Mouse (Mus musculus) layer of hippocampus, adult 2 months (tissue): ENCODE data around the gene Sit1. TPM values are rescaled to one million over a fixed set of nuclear protein-coding genes. Genes with fewer than 3 reads are reported as not detected.

ENCODE experiments used
- DNase-seq, 2 experiments: peaks; one replicate each; pipeline ENCODE4 v3.0.0; 2022; ENCODE audit warnings: low spot score in 2 of 2
- H3K27ac ChIP-seq: fragments of 200-600 bp; 2 replicates; pipeline ENCODE4 v1.8.1; 2022
- H3K4me3 ChIP-seq: fragments of 200-600 bp; 2 replicates; pipeline ENCODE4 v1.8.1; 2022; ENCODE audit warnings: mild to moderate bottlenecking
- CTCF ChIP-seq: fragments of 200-600 bp; conservative IDR thresholded peaks from 2 replicates; pipeline ENCODE4 v1.8.1; 2022; ENCODE audit warnings: antibody characterized with exemption, mild to moderate bottlenecking, moderate library complexity
- total RNA-seq, 2 experiments: library from RNA; stranded (reverse); gene quantifications; 2 replicates each; pipeline ENCODE4 v1.2.3; 2021

The Sit1 gene
- total RNA-seq, 2 experiments from 2014 or later, result not detected

DNA sequence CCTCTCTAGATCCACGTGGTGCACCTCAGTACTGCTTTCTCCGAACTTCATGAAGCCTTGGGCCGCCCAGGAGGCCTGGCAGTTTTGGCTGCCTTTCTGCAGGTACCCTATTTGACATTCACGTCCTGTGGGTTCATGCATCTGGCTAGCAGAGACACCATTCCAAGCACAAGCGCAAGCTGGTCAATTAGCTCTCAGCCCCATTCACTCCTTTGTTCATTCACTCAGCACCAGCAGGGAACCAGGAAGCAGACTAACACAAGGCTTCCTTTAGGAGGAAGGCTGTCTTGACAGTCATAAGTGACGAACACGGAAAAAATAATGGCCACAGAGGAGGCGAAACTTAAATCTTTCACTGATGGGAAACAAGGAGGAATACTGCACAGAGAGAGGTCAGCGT lies 25.6 kb upstream of the Sit1 start:
- no peak overlapping the region for H3K4me3 ChIP-seq
- TF ChIP-seq CTCF, result no peak
- no peak overlapping the region for H3K27ac ChIP-seq
- no peak for DNase-seq

DNA sequence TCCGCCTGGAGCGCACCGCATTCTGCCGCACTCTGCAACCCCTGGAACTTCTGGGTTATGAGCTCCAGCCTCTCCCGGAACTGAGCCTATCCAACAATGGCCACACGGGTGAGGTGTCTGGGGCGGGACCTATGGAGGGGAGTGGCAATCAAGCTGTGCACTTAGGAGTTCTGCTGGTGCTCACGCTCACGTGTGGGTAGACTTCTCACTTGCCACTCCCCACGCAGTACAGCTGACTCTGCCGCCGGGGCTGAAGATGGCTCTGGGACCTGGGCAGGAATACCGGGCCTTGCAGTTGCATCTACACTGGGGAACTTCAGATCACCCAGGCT lies 25.1 kb upstream of the Sit1 start:
- no peak for DNase-seq
- no peak for TF ChIP-seq CTCF
- Histone ChIP-seq H3K4me3 (peak overlapping the region; percentile 30), H3K27ac (no peak overlapping the region)

DNA sequence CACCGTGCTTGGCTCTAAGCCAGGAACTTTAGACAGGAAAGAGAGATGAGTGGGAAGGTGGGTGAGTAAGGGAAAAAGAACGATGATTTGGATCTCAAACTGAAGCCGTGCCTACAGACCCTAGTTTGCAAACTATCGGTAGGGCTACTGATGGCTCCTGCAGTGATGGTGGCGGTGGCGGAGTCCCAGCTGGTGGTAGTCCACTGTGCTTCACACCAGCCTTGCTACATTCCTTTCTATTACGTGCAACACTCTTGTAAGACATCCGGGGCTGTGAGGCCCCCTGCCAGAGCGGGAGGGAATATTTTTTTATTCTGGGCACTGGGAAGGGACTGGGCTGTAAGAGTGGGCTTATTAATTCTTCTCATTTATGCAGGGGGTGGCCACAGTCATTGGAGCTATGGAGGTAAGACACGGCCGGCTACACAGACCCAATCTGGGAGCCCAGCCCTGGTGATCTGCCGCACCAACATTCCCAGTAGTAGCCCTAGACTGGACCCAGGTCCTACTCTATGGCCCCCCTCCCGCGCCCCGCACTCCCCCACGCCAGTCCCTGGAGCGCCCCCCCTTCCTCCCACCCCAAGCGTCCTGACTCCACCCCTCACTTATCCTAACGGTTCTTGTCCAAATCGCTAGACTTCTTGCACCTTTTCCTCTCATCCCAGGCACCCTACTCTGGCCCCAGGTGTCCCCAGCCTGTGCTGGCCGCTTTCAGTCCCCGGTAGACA lies 24.6 kb upstream of the Sit1 start:
- DNase-seq, result no peak
- H3K27ac ChIP-seq, result no peak overlapping the region
- no peak for TF ChIP-seq CTCF
- H3K4me3 ChIP-seq, result peak overlapping the region; percentile 30

DNA sequence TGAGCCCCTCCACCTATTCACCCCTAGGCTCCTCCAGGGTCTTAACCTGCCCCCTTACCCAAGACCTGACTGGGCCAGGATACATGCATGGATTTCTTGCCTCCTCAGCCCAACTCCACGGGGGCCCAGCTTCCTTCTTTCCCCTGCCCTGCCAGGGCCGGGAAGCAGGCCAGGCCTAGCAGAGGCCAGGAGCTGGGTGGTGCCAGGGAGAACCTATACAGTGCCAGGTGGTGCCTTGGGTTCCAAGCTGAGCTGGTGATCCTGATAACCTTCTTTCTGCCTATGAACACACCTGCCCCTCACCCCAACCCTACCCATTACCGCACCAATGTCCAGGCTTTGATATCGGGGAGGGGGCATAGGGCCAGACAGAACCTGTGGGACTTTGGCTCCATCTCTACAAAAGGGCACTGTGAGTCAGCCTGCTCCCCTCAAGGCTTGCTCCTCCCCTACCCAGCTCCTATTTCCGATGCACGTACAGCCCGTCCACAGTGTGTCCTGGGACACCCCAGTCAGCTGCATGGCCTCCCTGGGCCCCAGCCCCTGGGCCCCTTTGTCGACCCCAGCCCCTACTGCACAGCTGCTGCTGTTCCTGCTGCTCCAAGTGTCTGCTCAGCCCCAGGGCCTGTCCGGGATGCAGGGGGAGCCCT lies 23.1 kb upstream of the Sit1 start, which contains the start of gene Car9:
TSS of gene Car9 (plus strand) at position 431 of the 650 bp plus-strand sequence.
- DNase-seq, result no peak
- Histone ChIP-seq H3K4me3 (no peak within 1 kb of the TSS), H3K27ac (no peak within 1 kb of the TSS)
- no peak for TF ChIP-seq CTCF

DNA sequence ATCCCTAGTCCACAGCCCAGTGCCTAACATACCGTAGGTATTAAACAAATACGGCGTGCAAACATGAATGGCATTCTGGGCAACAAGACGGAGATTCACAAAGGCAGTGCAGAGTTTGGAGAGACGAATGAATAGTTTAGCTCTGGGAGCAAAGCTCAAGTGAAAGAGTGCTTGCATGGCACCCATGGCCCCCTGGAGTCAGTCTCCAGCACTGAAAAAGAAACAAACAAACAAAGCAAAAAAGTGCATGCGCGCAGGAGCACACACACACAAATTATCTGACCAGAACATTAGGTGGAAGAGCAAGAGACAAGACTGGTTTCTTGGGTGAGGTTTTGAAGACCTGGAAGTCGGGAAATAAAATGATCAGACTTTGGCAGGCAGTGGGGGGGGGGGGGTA lies 22.5 kb upstream of the Sit1 start:
- H3K4me3 ChIP-seq, result no peak overlapping the region
- H3K27ac ChIP-seq, result no peak overlapping the region
- no peak for TF ChIP-seq CTCF
- no peak for DNase-seq

DNA sequence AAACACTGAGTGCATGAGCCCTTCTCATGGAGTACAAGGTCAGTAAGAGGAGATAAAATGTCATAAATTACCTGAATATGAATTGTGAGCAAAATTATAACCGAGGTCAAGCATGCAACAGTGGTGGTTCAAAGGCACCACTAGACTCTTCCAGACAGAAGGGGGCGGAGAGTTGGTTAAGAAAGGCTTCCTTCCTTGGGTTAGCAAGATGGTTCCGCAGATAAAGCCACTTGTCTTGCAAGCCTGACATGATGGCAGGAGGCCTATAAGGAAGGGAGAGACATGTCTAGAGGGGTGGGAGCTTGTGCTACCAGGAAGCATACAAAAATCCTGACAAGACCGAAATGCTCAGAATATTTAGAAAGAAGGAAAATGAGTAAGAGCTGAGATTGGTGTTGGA lies 20.7 kb upstream of the Sit1 start:
- no peak for DNase-seq
- no peak overlapping the region for H3K27ac ChIP-seq
- no peak overlapping the region for H3K4me3 ChIP-seq
- no peak for TF ChIP-seq CTCF

DNA sequence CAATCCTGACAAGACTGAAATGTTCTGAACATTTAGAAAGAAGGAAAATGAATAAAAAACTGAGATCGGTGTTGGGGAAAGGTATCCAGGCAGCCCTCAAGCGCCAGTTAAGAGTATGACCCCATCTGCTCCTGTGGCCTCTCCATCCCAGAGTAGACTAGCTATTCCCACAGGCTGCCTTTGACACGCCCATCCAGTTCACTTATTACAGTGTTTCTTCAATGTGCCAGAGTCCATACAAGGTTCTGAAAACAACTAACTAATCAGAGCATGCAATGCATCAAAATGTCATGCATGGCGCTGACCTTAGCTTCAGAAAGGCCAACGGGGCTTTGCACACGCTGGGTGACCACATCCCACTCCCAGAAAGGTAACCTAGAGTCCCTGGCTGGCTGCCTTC lies 20.0 kb upstream of the Sit1 start:
- no peak for DNase-seq
- no peak overlapping the region for H3K4me3 ChIP-seq
- TF ChIP-seq CTCF, result no peak
- no peak overlapping the region for H3K27ac ChIP-seq

DNA sequence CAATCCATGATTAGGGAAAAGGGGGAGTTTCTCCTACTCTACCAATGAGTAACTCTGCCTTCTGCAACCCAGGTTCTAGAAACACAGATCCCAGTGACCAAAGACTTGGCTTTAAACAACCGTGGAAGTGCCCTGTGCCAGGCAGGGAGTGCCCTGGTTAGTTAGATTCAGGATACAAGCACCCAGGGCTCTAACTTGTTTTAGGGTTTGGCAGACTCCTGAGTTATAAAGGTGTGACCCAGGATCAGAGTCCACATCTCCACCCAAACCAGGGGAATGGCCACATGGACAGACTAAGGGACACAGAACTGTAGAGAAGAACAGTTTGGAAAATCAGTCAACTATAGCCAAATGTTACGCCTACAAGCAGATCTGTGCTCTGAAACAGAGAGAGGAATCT lies 19.5 kb upstream of the Sit1 start:
- no peak overlapping the region for H3K27ac ChIP-seq
- no peak for TF ChIP-seq CTCF
- DNase-seq, result no peak
- H3K4me3 ChIP-seq, result no peak overlapping the region

DNA sequence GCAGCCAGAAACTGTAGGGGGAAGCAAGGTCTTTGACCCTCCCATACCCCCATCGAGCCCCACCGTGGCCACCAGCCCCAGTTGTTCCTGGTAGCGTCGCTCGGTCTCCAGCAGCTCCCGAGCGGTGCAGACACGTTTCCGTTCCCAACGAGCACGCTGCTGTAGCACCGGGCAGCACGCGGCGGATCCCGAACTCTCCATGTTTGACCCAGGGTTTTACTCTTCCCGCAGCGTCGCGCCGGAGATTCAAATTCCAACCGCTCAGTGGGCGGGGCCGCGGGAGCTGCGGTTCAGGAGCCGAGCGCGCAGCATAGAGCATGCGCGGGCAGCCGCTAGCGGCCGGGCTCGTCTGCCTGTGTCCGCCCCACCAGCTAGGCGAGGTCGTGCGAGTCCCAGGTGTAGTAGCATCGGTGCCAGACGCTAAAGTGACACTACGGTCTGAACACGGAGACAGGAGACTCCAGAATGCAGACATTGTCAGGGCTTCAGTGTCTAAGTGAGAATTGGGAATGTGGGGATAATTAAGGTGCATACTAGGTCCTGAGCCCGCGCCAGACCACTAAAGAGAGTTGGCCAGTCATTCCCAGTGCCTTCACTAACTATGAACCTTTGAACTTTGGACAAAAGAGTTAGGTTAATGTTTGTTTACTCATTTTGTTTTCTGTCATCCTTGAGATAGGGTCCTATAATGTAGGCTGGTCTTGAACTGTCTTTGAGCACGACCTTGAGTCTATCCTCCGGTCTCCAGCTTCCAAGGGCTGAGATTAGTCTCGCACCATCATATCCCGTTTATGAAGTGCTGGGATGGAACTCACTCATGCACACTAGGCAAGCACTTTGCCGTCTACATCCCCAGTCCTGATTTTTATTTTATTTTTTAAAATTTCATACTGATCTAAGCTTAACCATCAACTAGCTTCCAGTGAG lies 16.1 kb upstream of the Sit1 start, which contains the start of gene Arhgef39:
TSS of gene Arhgef39 (minus strand) at position 289 of the 927 bp plus-strand sequence.
- peak; percentile 67 to 70 for DNase-seq
- TF ChIP-seq CTCF, result no peak
- peak within 1 kb of the TSS; percentile 64 for H3K4me3 ChIP-seq
- peak within 1 kb of the TSS; percentile 37; the same call in 1 of the 2 replicates for H3K27ac ChIP-seq

DNA sequence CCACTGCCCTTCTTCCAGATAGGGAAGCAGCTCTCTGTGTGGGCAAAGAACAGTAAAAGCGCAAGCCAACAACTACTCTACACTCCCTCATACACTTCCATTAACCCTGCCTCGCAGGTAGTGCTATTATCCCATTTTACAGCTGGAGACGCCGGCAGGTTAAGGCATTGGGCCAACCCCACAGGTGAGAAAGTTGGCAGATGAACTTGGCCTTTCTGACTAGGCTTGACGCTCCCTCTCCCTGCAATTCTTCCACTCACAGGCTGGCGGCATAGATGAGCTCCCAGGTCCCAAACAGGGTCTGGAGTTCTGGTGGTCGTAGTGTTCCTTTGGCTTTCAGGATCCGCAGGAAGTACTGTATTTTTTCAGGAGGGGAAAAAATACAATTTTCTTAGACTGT lies 15.4 kb upstream of the Sit1 start:
- TF ChIP-seq CTCF, result peak; percentile 46
- no peak for DNase-seq
- Histone ChIP-seq H3K27ac (no peak overlapping the region), H3K4me3 (peak overlapping the region; percentile 64)

DNA sequence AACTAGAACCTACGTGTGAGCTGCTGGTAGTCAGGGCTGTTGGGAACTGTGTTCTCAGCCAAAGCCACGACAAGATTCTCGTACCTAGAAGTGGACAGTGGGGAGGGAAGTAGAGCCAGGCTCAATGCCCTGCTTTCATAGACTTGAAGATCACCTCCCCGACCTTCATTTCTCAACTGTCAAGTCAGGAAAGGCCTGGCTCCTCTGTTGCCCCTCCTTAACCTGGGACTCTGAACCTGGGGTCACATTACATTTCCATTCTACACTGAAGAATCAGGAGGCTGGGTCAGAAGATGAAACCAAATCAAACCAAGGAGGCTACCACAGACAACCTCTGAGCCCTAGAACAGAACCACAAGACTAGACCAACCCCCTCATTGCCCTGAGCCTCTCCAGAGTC lies 14.4 kb upstream of the Sit1 start:
- H3K4me3 ChIP-seq, result no peak overlapping the region
- TF ChIP-seq CTCF, result no peak

DNA sequence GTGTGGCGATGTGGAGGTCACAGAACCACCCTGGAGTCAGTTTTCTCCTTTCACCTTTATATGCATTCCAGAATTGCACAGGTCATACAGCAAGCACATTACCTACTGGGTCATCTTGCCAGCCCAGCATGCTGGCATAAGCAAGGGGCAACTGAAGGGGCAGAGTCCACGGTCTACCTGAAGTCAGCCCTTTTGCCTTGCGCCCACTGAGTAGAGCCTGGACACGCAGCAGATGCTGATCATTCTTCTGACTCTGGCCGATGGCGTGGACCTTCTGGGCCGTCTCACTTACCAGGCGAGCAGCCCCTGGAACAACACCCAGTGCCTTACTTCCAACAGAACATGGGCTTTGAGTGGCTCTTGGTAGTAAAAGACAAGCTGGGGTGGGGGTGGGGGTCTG lies 13.9 kb upstream of the Sit1 start:
- H3K4me3 ChIP-seq, result no peak overlapping the region
- no peak for TF ChIP-seq CTCF
- no peak for DNase-seq
- no peak overlapping the region for H3K27ac ChIP-seq

More for the DNA sequence above, 14.4 kb upstream of the Sit1 start:
- no peak overlapping the region for H3K27ac ChIP-seq
- no peak for DNase-seq

DNA sequence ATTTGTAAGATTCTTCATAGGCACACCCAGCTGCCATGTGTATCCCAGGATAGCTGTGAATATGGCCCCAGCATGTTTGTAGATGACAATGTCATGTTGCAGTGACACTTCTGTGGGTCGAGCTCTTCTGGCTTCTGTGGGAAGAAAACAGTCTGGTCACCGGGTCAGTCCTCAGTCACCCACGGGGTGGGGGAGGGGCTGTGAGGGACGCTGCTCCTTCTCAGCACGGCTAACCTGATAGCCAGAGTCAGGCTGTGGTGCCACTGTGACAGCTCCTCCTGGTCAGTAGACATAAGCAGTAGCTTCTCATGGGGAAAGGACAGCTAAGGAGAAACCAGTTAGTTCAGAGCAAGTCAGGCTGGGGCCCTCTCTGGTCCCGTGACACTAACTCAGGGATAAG lies 13.1 kb upstream of the Sit1 start:
- no peak overlapping the region for H3K27ac ChIP-seq
- no peak overlapping the region for H3K4me3 ChIP-seq
- DNase-seq, result no peak
- TF ChIP-seq CTCF, result no peak

DNA sequence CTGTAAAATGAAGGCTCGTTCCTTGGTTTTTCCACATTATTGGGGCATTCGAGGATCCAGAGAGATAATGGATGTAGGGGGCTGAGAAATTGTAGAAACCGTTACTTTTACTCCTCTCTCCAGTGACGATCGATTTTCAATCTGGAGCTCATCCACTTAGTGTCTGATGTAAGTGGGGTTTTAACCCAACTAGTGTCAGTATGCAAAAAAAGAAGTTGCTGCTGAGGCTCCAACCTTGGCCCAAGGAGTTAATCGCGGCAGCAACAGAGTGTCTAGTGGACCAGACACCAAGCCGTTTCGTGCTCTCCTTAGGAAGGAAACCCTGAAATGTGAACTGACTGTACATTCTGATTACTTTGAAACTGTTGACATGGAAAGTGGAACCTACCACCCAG lies 10.3 kb upstream of the Sit1 start:
- TF ChIP-seq CTCF, result no peak
- Histone ChIP-seq H3K4me3 (peak overlapping the region; percentile 84), H3K27ac (peak overlapping the region; percentile 97)
- DNase-seq, result no peak
